Mouse (Mus musculus) heart, postnatal 0 days (tissue): ENCODE data around the gene Cd160.

ENCODE experiments used
- CTCF ChIP-seq: IDR thresholded peaks from 2 replicates; pipeline ENCODE4 v1.5.1; 2016; ENCODE audit warnings: antibody characterized with exemption, control low read depth, low read depth
- EP300 ChIP-seq: IDR thresholded peaks from 2 replicates; pipeline ENCODE4 v1.6.1; 2016; ENCODE audit warnings: antibody characterized with exemption, low read depth

DNA sequence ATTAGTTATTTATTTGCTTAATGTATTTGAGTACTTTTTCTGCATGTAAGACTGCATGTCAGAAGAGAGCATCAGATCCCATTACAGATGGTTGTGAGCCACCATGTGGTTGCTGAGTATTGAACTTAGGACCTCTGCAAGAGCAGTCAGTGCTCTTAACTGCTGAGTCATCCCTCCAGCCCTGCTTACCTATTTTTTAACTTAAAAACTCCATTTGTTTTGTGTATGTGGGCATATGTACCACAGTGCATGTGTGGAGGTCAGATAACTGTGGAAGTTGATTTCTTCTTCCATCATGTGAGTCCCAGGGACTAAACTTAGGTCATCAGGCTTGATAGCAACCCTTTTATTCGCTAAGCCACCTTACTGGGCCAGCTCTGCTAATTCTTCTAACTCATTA is 41.4 kb downstream of the Cd160 start:
- TF ChIP-seq CTCF = no peak
- no peak for TF ChIP-seq EP300
